Mouse (Mus musculus) cerebral cortex, adult 2 months (tissue): ENCODE results near the gene Susd4.

ENCODE experiments used
- WGBS: fragments of 180-500 bp; shearing (Covaris S2); methylation state at CpG from one replicate; pipeline ENCODE4 v1.1.7; 2018; 5-methylcytosine and 5-hydroxymethylcytosine counted together

Susd4 gene

GRCm38 (mm10) chr1:182856636-182857035, 93.0 kb downstream of the Susd4 start:
- 92% methylated on average over 13 of the region's 13 CpGs for WGBS

GRCm38 (mm10) chr1:182861671-182862358, 98.2 kb downstream of the Susd4 start:
- 74% methylated on average over 7 of the region's 7 CpGs for WGBS

- WGBS, result 88% methylated on average over 6 of the region's 6 CpGs
Observed at GRCm38 (mm10) chr1:182863396-182863795, 99.7 kb downstream of the Susd4 start.

GRCm38 (mm10) chr1:182867886-182868285, 104.2 kb downstream of the Susd4 start:
- WGBS, result 78% methylated on average over 3 of the region's 3 CpGs

- WGBS, result 67% methylated on average over 14 of the region's 14 CpGs
Observed at GRCm38 (mm10) chr1:182868432-182869113, 104.9 kb downstream of the Susd4 start.

GRCm38 (mm10) chr1:182869114-182869456, 105.4 kb downstream of the Susd4 start:
- 59% methylated on average over 6 of the region's 6 CpGs for whole genome bisulfite sequencing

- WGBS, result 94% methylated on average over 5 of the region's 5 CpGs
Observed at GRCm38 (mm10) chr1:182878156-182878555, 114.5 kb downstream of the Susd4 start.

GRCm38 (mm10) chr1:182878719-182879118, 115.1 kb downstream of the Susd4 start:
- 79% methylated on average over 4 of the region's 4 CpGs for WGBS

GRCm38 (mm10) chr1:182881246-182881645, 117.6 kb downstream of the Susd4 start:
- 84% methylated on average over 8 of the region's 8 CpGs for WGBS

- 63% methylated on average over 2 of the region's 2 CpGs for WGBS
Observed at GRCm38 (mm10) chr1:182882611-182883010, 119.0 kb downstream of the Susd4 start.

GRCm38 (mm10) chr1:182895698-182896097, 132.0 kb downstream of the Susd4 start:
- WGBS, result 50% methylated on average over 9 of the region's 9 CpGs

GRCm38 (mm10) chr1:182897071-182897470, 133.4 kb downstream of the Susd4 start:
- WGBS, result 67% methylated on average over 6 of the region's 6 CpGs

GRCm38 (mm10) chr1:182897506-182898138, 134.0 kb downstream of the Susd4 start:
- 48% methylated on average over 12 of the region's 12 CpGs for WGBS

- WGBS, result 29% methylated on average over 5 of the region's 5 CpGs
Observed at GRCm38 (mm10) chr1:182902095-182902494, 138.4 kb downstream of the Susd4 start.

- 92% methylated on average over 3 of the region's 3 CpGs for WGBS
Observed at GRCm38 (mm10) chr1:182902906-182903305, 139.2 kb downstream of the Susd4 start.

- 72% methylated on average over 3 of the region's 3 CpGs for WGBS
Observed at GRCm38 (mm10) chr1:182905669-182906068, 142.0 kb downstream of the Susd4 start.

- WGBS, result 21% methylated on average over 14 of the region's 14 CpGs
Observed at GRCm38 (mm10) chr1:182908050-182909036, 144.7 kb downstream of the Susd4 start.

GRCm38 (mm10) chr1:182909066-182909465, 145.4 kb downstream of the Susd4 start:
- 86% methylated on average over 3 of the region's 3 CpGs for WGBS

GRCm38 (mm10) chr1:182909596-182909995, 145.9 kb downstream of the Susd4 start:
- 75% methylated on average over 5 of the region's 5 CpGs for WGBS

- 75% methylated on average over 2 of the region's 2 CpGs for WGBS
Observed at GRCm38 (mm10) chr1:182912591-182912990, 148.9 kb downstream of the Susd4 start.

- WGBS, result 95% methylated on average over 4 of the region's 4 CpGs
Observed at GRCm38 (mm10) chr1:182914121-182914908, 150.7 kb downstream of the Susd4 start.
